Mouse (Mus musculus) liver, adult 2 months (tissue): ENCODE measurements around the gene Kyat1. TPM values are rescaled to one million over a fixed set of nuclear protein-coding genes. Genes with fewer than 3 reads are reported as not detected.
"Not testable (repeated sequence)": the region's sequence is repeated elsewhere in the genome, so short reads cannot be mapped to it uniquely, and the experiment has no call there.

ENCODE experiments used
- DNase-seq: peaks from one replicate; pipeline ENCODE4 v3.0.0-alpha.2; 2011; ENCODE audit warnings: low read depth, low spot score; ENCODE audit errors: extremely low read depth
- H3K27ac ChIP-seq: fragments of 200-500 bp; replicated peaks from 2 replicates; pipeline ENCODE4 v1.5.1; 2012; ENCODE audit warnings: low read depth, mild to moderate bottlenecking, control low read depth, inconsistent platforms, low read length; ENCODE audit not compliant: insufficient read depth
- H3K27me3 ChIP-seq: fragments of 200-500 bp; 2 replicates; pipeline ENCODE4 v1.6.1; 2012; ENCODE audit warnings: mild to moderate bottlenecking, moderate library complexity, low read length, inconsistent platforms; ENCODE audit not compliant: control insufficient read depth, insufficient read depth
- H3K36me3 ChIP-seq: fragments of 200-500 bp; 2 replicates; pipeline ENCODE4 v1.6.1; 2012; ENCODE audit warnings: low read length, inconsistent platforms; ENCODE audit not compliant: control insufficient read depth, insufficient read depth
- H3K4me1 ChIP-seq: fragments of 200-500 bp; 2 replicates; pipeline ENCODE4 v1.6.1; 2011; ENCODE audit warnings: low read length; ENCODE audit not compliant: control insufficient read depth, insufficient read depth
- H3K4me3 ChIP-seq: fragments of 200-500 bp; 2 replicates; pipeline ENCODE4 v1.5.1; 2011; ENCODE audit warnings: low read depth, mild to moderate bottlenecking, control low read depth, low read length, moderate library complexity; ENCODE audit not compliant: insufficient read depth
- H3K79me2 ChIP-seq: fragments of 200-500 bp; 2 replicates; pipeline ENCODE4 v1.6.1; 2012; ENCODE audit warnings: inconsistent platforms, mild to moderate bottlenecking, low read length, moderate library complexity; ENCODE audit not compliant: control insufficient read depth, insufficient read depth
- H3K9ac ChIP-seq: fragments of 200-500 bp; 2 replicates; pipeline ENCODE4 v1.6.1; 2012; ENCODE audit warnings: low read depth, mild to moderate bottlenecking, control low read depth, inconsistent platforms, low read length
- CTCF ChIP-seq: fragments of 200-500 bp; IDR thresholded peaks from 2 replicates; pipeline ENCODE4 v1.5.1; 2011; ENCODE audit warnings: low read depth, low read length, control low read depth
- POLR2A ChIP-seq: fragments of 200-500 bp; IDR thresholded peaks from 2 replicates; pipeline ENCODE4 v1.6.1; 2011; ENCODE audit warnings: low read length, control low read depth; ENCODE audit not compliant: insufficient read depth; ENCODE audit errors: extremely low read depth
- WGBS: fragments of 180-500 bp; shearing (Covaris S2); methylation state at CpG from one replicate; pipeline ENCODE4 v1.1.7; 2018; 5-methylcytosine and 5-hydroxymethylcytosine counted together
- polyA plus RNA-seq: library from polyadenylated mRNA; depleted of rRNA; stranded (reverse); fragments of >200 nt; gene quantifications from 2 replicates; pipeline ENCODE4 v1.2.3, GENCODE M21; 2012
- total RNA-seq: library from RNA; depleted of rRNA; stranded (reverse); fragments of >200 nt; gene quantifications from 2 replicates; pipeline ENCODE4 v1.2.3, GENCODE M21; 2014

Kyat1 gene
- total and polyA plus RNA-seq, 2 experiments = 169 to 378 TPM

- Histone ChIP-seq H3K79me2 (no peaks in the 10 kb centered on the region), H3K4me3 (no peak overlapping the region), H3K27me3 (no peaks in the 10 kb centered on the region), H3K4me1 (peaks cover 4% of the 10 kb centered on the region; the same call in 1 of the 2 replicates), H3K9ac (peak overlapping the region; percentile 34; the same call in 1 of the 2 replicates), H3K27ac (peak overlapping the region; percentile 76), H3K36me3 (peaks cover 28% of the 10 kb centered on the region)
- 90% methylated on average over 6 of the region's 6 CpGs for WGBS
- DNase-seq = no peak
- TF ChIP-seq POLR2A (0 out of 2 replicates have a peak, but pooled peaks have one; percentile 9), CTCF (no peak)
Measured at GRCm38 (mm10) chr2:30185276-30185675, 20.4 kb downstream of the Kyat1 start.

DNA sequence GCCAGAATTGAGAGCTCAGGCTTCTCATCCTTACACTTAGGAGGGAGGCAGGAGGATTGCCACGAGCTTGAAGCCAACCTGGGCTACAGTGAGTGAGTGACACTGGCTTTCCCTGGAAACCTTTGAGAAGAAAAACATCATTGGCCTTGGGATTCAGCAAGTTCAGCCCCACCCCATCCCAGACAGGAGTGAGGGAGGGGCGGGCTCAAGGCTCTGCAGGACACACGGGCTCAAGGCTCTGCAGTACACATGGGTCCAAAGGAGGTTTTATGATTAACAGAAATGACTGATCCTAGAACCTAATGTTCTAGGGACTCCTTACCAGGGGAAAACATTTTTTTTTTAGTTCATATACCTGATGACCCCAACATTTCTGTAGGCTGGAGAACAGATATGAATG lies 21.9 kb downstream of the Kyat1 start:
- peaks cover 24% of the 10 kb centered on the region for H3K36me3 ChIP-seq
- no peaks in the 10 kb centered on the region for H3K27me3 ChIP-seq
- no peak overlapping the region for H3K9ac ChIP-seq
- H3K4me1 ChIP-seq = peaks cover 4% of the 10 kb centered on the region; the same call in 1 of the 2 replicates
- TF ChIP-seq CTCF (no peak), POLR2A (no peak)
- no peak overlapping the region for H3K4me3 ChIP-seq
- peak overlapping the region; percentile 62 for H3K27ac ChIP-seq
- peak; percentile 79 for DNase-seq
- no peaks in the 10 kb centered on the region for H3K79me2 ChIP-seq
- WGBS = 16% methylated on average over 3 of the region's 3 CpGs

DNA sequence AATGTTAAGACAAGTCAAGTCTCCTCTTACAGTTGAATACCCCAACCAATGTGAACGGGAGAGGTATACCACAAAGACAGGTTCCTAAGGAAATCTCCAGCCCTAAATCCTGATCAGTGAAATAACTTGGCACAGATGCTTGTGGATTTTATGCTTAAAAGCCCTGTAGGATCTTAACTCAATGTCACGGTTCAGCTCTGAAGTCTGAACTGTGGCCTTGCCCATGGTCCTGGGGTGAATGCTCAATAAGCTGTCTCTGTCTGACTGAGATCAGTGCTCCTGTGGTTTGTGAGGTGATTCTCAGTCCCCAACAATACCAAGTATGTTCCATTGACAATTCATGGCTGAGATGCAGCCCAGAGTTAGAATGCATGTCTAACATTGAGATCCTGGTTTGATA lies 23.2 kb downstream of the Kyat1 start:
- H3K9ac ChIP-seq = no peak overlapping the region
- no peak for DNase-seq
- no peaks in the 10 kb centered on the region for H3K27me3 ChIP-seq
- H3K79me2 ChIP-seq = no peaks in the 10 kb centered on the region
- H3K4me1 ChIP-seq = peaks cover 5% of the 10 kb centered on the region
- TF ChIP-seq CTCF (no peak), POLR2A (no peak)
- no peak overlapping the region for H3K27ac ChIP-seq
- peaks cover 16% of the 10 kb centered on the region for H3K36me3 ChIP-seq
- H3K4me3 ChIP-seq = no peak overlapping the region
- WGBS = 81% methylated on average over 2 of the region's 2 CpGs

DNA sequence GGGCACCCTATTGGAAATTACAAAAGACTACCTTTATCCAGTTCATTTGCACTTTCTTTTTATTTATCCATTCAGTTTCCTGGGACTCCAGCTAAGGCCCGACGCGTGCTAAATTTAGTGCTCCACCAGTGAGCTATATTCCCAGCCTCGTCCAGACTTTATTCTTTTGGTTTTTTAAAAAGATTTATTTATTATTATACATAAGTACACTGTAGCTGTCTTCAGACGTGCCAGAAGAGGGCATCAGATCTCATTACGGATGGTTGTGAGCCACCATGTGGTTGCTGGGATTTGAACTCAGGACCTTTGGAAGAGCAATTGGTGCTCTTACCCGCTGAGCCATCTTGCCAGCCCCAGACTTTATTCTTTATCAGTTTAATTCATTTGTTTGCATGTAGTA lies 26.9 kb downstream of the Kyat1 start:
- H3K79me2 ChIP-seq, H3K27me3 ChIP-seq, H3K36me3 ChIP-seq, DNase-seq, H3K4me3 ChIP-seq, H3K9ac ChIP-seq, H3K27ac ChIP-seq: not testable (repeated sequence)
- 56% methylated on average over 7 of the region's 7 CpGs for WGBS
- peaks cover 17% of the 10 kb centered on the region for H3K4me1 ChIP-seq

GRCm38 (mm10) chr2:30177700-30178675 lies 27.7 kb downstream of the Kyat1 start, which contains the start of gene Spout1:
Spout1 (minus strand) TSS chr2:30178459.
- H3K79me2 ChIP-seq = peaks cover 1% of the 10 kb centered on the region; the same call in 1 of the 2 replicates
- WGBS = 2% methylated on average over 54 of the region's 54 CpGs
- 0 out of 2 replicates have a peak within 1 kb of the TSS, but pooled peaks have one; percentile 5 for H3K27ac ChIP-seq
- DNase-seq = peak; percentile 86
- H3K4me3 ChIP-seq = peak within 1 kb of the TSS; percentile 70
- TF ChIP-seq CTCF (no peak), POLR2A (peak; percentile 61; the same call in 1 of the 2 replicates)
- H3K9ac ChIP-seq = peak within 1 kb of the TSS; percentile 73
- H3K4me1 ChIP-seq = peaks cover 17% of the 10 kb centered on the region
- H3K27me3 ChIP-seq = no peaks in the 10 kb centered on the region
- 0 out of 2 replicates have a peak, but pooled peaks cover 2% of the 10 kb centered on the region for H3K36me3 ChIP-seq
